Mouse (Mus musculus): ENCODE data around the gene Tmem50a. TPM values are rescaled to one million over a fixed set of nuclear protein-coding genes. Genes with fewer than 3 reads are reported as not detected.

The Tmem50a gene
- polyA plus RNA-seq (2012; rRNA removed; ENCODE audit: low replicate concordance), result 37.9 and 50.6 TPM in 2 replicates

GRCm38 (mm10) chr4:134914864-134915209 is at the start of gene Tmem50a:
Tmem50a (minus strand) TSS chr4:134915024.

GRCm38 (mm10) chr4:134930684-134931481 is 16.1 kb upstream of the Tmem50a start, which contains the start of gene Syf2:
Syf2 (plus strand) TSS chr4:134930898.

GRCm38 (mm10) chr4:134923258-134924018 is 8.6 kb upstream of the Tmem50a start, which contains the start of gene Rsrp1:
Rsrp1 (plus strand) TSS chr4:134923592.

GRCm38 (mm10) chr4:134863937-134864729 is 50.7 kb downstream of the Tmem50a start, which contains the start of gene Rhd:
Rhd (plus strand) TSS chr4:134864536.

GRCm38 (mm10) chr4:134853259-134853636 is 61.6 kb downstream of the Tmem50a start, which contains the start of gene Maco1:
Maco1 (minus strand) TSS chr4:134853345.

Other genes with a start within 250 kb of the Tmem50a start
- 2.8 and 4.2 TPM in 2 replicates for gene Man1c1, start 210.7 kb downstream of the Tmem50a start, polyA plus RNA-seq (2012; rRNA removed; ENCODE audit: low replicate concordance)
- 9.4 and 9.6 TPM in 2 replicates for gene Ldlrap1, start 147.0 kb downstream of the Tmem50a start, polyA plus RNA-seq (2012; rRNA removed; ENCODE audit: low replicate concordance)
- 4.9 and 6.9 TPM in 2 replicates for gene Maco1, start 61.7 kb downstream of the Tmem50a start, polyA plus RNA-seq (2012; rRNA removed; ENCODE audit: low replicate concordance)
- gene Rhd, start 50.5 kb downstream of the Tmem50a start, polyA plus RNA-seq (2012; rRNA removed; ENCODE audit: low replicate concordance), result 0.18 TPM in 1 of 2 replicates, not detected in the other
- gene Rsrp1, start 8.6 kb upstream of the Tmem50a start, polyA plus RNA-seq (2012; rRNA removed; ENCODE audit: low replicate concordance), result 826 and 1,557 TPM in 2 replicates
- gene Syf2, start 15.9 kb upstream of the Tmem50a start, polyA plus RNA-seq (2012; rRNA removed; ENCODE audit: low replicate concordance), result 5.9 and 6.0 TPM in 2 replicates
- gene Runx3, start 205.6 kb upstream of the Tmem50a start, polyA plus RNA-seq (2012; rRNA removed; ENCODE audit: low replicate concordance), result 3.1 and 4.3 TPM in 2 replicates

All from duodenum, adult 2 months (tissue).